Mouse (Mus musculus) midbrain, embryonic 13.5 days (tissue): Measurements from ENCODE around the gene Caln1. TPM values are rescaled to one million over a fixed set of nuclear protein-coding genes. Genes with fewer than 3 reads are reported as not detected.

Experiments used
- ATAC-seq: fragments of 200-750 bp; cut with Nextera tagmentation; 2 replicates; pipeline ENCODE4 v1.8.0; 2017; ENCODE audit warnings: mild to moderate bottlenecking, moderate TSS enrichment, moderate library complexity
- H3K27ac ChIP-seq: fragments of 300-500 bp; sonication (generic); 2 replicates; pipeline ENCODE4 v1.5.1; 2015; ENCODE audit warnings: inconsistent platforms, mild to moderate bottlenecking, moderate library complexity
- H3K27me3 ChIP-seq: fragments of 300-500 bp; sonication (generic); 2 replicates; pipeline ENCODE4 v1.6.1; 2015; ENCODE audit warnings: mild to moderate bottlenecking, inconsistent platforms
- H3K36me3 ChIP-seq: fragments of 300-500 bp; sonication (generic); 2 replicates; pipeline ENCODE4 v1.6.1; 2015; ENCODE audit warnings: mild to moderate bottlenecking, inconsistent platforms
- H3K4me1 ChIP-seq: fragments of 300-500 bp; sonication (generic); replicated peaks from 2 replicates; pipeline ENCODE4 v1.6.1; 2015; ENCODE audit warnings: inconsistent platforms
- H3K4me2 ChIP-seq: fragments of 300-500 bp; sonication (generic); replicated peaks from 2 replicates; pipeline ENCODE4 v1.6.1; 2015; ENCODE audit warnings: moderate library complexity, mild to moderate bottlenecking, inconsistent platforms
- H3K4me3 ChIP-seq: fragments of 300-500 bp; sonication (generic); replicated peaks from 2 replicates; pipeline ENCODE4 v1.5.1; 2015; ENCODE audit warnings: mild to moderate bottlenecking, inconsistent platforms
- H3K9ac ChIP-seq: fragments of 300-500 bp; sonication (generic); replicated peaks from 2 replicates; pipeline ENCODE4 v1.6.1; 2015; ENCODE audit warnings: mild to moderate bottlenecking, inconsistent platforms
- H3K9me3 ChIP-seq: fragments of 300-500 bp; sonication (generic); 2 replicates; pipeline ENCODE4 v1.6.1; 2016; ENCODE audit warnings: mild to moderate bottlenecking, inconsistent platforms
- WGBS: fragments of 180-500 bp; shearing (Covaris S2); methylation state at CpG from one replicate; pipeline ENCODE4 v1.1.7; 2015; 5-methylcytosine and 5-hydroxymethylcytosine counted together
- polyA plus RNA-seq: library from polyadenylated mRNA; unstranded; fragments of >200 nt; fragmentation: Nextera tagmentation; extraction: Ambion mirVana; gene quantifications from 2 replicates; pipeline ENCODE4 v1.2.1, GENCODE M21; 2015

Gene Caln1
- polyA plus RNA-seq, 1 experiment from 2014 or later = 4.6 TPM

DNA sequence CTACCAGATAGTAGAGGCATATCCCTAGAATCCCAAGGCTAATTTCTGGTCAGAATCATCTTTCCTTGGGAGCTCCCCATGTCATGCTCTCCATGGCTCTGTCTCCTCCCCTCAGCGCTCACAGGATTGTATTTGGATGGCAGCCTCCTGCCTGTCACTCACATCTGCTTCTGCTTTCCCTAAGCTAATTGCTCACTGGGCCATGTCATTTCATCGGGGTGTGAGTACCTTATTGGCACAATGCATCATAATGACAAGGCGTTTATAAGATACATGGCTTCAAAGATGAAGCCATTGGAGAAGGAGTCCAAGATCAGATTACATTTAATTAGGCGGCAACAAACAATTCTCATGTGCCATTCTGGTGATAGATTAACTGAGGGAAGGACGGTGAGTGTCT lies 522.5 kb downstream of the Caln1 start:
- WGBS = 67% methylated on average over 5 of the region's 5 CpGs
- Histone ChIP-seq H3K4me1 (no peaks in the 10 kb centered on the region), H3K36me3 (no peaks in the 10 kb centered on the region), H3K9me3 (no peaks in the 10 kb centered on the region), H3K9ac (no peak overlapping the region), H3K4me2 (no peak overlapping the region), H3K27ac (no peak overlapping the region), H3K4me3 (no peak overlapping the region), H3K27me3 (no peaks in the 10 kb centered on the region)
- no peak for ATAC-seq

DNA sequence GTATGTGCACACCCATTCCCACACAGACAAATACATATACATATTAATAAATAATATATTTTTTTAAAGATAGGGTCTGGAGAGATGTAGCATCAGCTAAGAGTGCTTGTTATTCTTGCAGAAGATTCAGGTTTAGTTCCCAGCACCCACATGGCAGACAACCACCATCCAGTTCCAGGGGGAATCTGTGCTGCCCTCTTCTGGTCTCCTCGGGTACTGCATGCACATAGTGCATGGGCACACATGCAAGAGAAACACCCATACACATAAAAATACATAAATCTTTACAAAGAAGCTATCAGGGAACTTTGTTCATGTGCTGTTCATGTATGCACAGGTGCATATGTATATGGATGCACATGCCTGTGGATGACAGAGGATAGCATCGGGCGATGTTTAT lies 526.7 kb downstream of the Caln1 start:
- no peaks in the 10 kb centered on the region for H3K4me1 ChIP-seq
- no peak overlapping the region for H3K4me2 ChIP-seq
- H3K9me3 ChIP-seq = no peaks in the 10 kb centered on the region
- no peak overlapping the region for H3K27ac ChIP-seq
- no peaks in the 10 kb centered on the region for H3K36me3 ChIP-seq
- no peak overlapping the region for H3K9ac ChIP-seq
- ATAC-seq = no peak
- H3K27me3 ChIP-seq = no peaks in the 10 kb centered on the region
- WGBS = 97% methylated on average over 3 of the region's 3 CpGs
- no peak overlapping the region for H3K4me3 ChIP-seq

Other genes starting within 250 kb of the Caln1 start
- 11.0 and 12.2 TPM in 2 replicates for gene Kctd7, start 224.6 kb upstream of the Caln1 start, polyA plus RNA-seq
- gene Rabgef1, start 197.7 kb upstream of the Caln1 start, polyA plus RNA-seq = 39.7 and 40.3 TPM in 2 replicates
- gene Tmem248, start 152.4 kb upstream of the Caln1 start, polyA plus RNA-seq = 22.7 and 24.0 TPM in 2 replicates
- 61.2 and 63.6 TPM in 2 replicates for gene Sbds, start 113.9 kb upstream of the Caln1 start, polyA plus RNA-seq
- gene Tyw1, start 113.8 kb upstream of the Caln1 start, polyA plus RNA-seq = 24.8 and 25.4 TPM in 2 replicates
- gene A330070K13Rik, start 15.2 kb downstream of the Caln1 start, polyA plus RNA-seq = not detected in 2 replicates